Mouse (Mus musculus): ENCODE data around the gene Gm49340.
A peak's percentile ranks its signal among the peaks of the same experiment; 100 is the strongest.
"Not testable (repeated sequence)": the region's sequence is repeated elsewhere in the genome, so short reads cannot be mapped to it uniquely, and the experiment has no call there.

Gene Gm49340

GRCm38 (mm10) chr11:73329442-73329841 is at the start of gene Gm49340, which contains the start of the genes Aspa and Spata22:
TSS of gene Gm49340 (plus strand) at chr11:73329741.
TSS of gene Aspa (minus strand) at chr11:73329596.
TSS of gene Spata22 (plus strand) at chr11:73329741.
- DNase-seq = no peak

GRCm38 (mm10) chr11:73280710-73281109 is 48.8 kb upstream of the Gm49340 start:
- no peak for DNase-seq

- peak; percentile 79 for DNase-seq
These were observed 48.0 kb upstream of the Gm49340 start for GRCm38 (mm10) chr11:73281528-73282027.

DNA sequence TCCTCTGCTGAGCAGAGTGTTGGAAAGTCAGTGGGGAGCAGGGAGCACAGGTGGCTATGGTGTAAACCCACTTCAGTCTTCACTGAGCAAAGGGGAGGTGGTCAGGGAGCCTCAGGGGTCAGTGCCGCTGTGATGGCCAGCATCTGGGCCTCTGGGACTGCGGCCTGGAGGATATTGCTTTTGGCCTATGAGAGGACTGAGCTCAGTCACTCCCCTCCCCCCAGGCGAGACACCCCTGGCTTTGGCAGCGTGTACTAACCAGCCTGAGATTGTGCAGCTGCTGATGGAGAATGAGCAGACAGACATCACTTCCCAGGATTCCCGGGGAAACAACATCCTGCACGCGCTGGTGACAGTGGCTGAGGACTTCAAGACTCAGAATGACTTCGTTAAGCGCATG is 46.2 kb upstream of the Gm49340 start:
- DNase-seq = no peak

GRCm38 (mm10) chr11:73283926-73284325 is 45.6 kb upstream of the Gm49340 start:
- no peak for DNase-seq

GRCm38 (mm10) chr11:73284351-73284750 is 45.2 kb upstream of the Gm49340 start:
- no peak for DNase-seq

- no peak for DNase-seq
These were observed 39.9 kb upstream of the Gm49340 start for GRCm38 (mm10) chr11:73289621-73290020.

DNA sequence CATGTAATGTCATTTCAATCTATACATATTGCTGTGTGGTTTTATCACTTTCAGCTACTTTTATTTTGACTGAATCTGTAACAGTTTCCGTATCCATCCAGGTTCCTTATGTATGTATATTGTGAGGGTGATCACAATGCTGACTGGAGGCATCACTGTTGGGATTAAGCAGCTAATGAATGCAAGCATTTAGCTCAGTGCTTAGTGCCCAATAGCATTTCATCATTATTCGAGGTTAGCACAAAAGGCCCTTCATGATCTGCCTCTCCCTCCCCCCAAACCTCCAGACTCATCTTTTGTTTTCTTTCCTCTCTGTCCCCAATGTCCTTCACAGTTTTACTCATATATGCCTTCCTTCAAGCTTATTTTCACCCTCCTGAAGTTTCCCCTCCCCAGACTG is 26.4 kb upstream of the Gm49340 start:
- DNase-seq = no peak

DNA sequence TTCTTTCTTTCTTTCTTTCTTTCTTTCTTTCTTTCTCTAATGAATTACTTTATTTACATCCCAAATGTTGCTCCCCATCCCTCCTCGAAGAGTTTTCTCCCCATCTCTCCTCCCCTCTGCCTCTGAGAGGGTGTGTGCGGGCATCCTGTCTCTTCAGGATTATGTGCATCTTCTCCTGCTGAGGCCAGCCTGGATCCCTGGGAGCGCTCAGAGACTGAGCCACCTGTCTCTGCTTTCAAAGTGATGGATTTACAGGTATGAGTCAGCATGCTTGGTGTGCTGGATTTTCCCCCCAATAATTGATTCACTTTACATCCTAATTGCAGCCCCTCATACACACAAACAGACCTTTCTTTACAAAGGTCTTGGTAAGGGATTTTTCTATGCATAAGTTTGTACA is 13.6 kb upstream of the Gm49340 start:
- no peak for DNase-seq

GRCm38 (mm10) chr11:73318581-73318980 is 11.0 kb upstream of the Gm49340 start:
- DNase-seq = not testable (repeated sequence)

DNA sequence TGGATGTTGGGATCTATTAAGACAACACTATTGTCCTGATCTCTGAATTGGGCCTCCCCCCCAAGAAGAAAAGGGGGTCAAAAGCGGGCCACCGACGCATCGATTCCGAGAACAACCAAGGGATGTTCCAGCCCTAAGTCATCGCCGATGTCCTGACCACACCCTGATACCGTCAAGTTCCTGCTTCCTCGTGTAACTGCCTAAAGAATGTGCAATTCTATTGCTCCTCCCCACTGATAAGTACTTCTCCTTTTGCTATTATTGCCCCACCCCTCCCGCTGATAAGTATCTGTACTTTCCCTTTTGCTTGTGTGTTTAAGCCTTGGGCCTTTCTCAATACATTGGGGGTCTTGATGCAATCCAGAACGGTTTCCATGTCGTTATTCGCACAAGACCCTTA is 8.5 kb upstream of the Gm49340 start:
- not testable (repeated sequence) for DNase-seq

GRCm38 (mm10) chr11:73323906-73324830 is 5.4 kb upstream of the Gm49340 start:
- no peak for DNase-seq

GRCm38 (mm10) chr11:73326485-73326886 is 3.1 kb upstream of the Gm49340 start:
- DNase-seq = no peak

DNA sequence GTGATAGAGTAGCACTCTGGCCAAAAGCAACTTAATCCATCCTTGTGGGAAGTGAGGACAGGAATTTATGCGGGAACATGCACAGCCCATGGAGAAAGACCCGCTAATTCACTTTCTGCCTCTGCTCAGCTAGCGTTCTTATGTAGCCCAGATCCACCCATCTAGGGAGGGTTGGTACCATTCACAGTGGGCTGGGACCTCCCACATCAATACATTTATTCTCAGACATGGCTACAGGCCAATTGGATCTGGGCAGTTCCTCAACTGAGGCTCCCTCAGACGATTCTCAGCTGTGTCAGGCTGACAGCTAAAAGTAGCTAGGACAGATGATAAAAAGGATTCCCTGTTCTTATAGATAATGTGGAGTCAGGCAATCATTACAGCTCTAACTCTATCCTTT is 2.2 kb upstream of the Gm49340 start:
- DNase-seq = no peak

DNA sequence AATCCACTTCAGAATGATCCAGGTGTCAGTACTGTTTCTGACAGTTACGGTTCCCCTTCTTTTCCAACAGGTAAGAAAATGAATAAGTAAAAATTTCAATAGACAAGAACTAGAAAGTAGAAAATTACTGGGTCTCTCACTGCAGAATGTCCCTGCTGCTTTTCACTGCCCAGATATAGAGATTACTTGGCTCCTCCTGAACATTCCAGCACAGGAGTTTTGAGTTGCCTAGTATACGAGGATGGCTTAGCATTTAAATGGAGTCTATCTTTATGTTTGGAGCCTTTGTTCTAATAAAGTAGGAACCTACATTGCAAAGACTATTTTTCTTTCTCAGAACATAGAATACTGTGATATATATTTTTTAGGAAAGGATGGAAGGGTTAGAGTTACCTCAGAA is 3.8 kb downstream of the Gm49340 start:
- no peak for DNase-seq

- DNase-seq = no peak
These were observed 7.4 kb downstream of the Gm49340 start for GRCm38 (mm10) chr11:73336919-73337318.

DNA sequence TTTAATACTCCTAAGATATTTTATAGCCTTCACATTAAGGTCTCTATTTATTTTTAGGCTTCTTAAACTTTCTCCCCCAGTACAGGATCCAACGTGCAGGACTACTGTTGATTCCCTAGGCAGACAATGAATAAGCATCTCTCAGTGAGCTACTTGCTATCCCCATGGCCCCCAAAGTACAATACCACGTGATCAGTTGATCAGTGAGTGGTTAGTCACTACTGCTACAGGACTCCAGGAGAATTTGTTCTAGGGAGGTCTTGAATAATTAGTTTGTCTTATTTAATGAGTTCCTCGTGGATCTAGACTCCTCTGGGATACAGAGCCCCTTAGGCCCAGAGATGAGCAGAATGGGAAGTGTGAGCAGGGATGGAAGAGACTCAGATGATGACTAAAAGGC is 20.9 kb downstream of the Gm49340 start, which contains the start of gene Olfr20:
Gene Olfr20, plus strand, starts transcription at position 301 of the 400 bp plus-strand sequence.
- no peak for DNase-seq

DNA sequence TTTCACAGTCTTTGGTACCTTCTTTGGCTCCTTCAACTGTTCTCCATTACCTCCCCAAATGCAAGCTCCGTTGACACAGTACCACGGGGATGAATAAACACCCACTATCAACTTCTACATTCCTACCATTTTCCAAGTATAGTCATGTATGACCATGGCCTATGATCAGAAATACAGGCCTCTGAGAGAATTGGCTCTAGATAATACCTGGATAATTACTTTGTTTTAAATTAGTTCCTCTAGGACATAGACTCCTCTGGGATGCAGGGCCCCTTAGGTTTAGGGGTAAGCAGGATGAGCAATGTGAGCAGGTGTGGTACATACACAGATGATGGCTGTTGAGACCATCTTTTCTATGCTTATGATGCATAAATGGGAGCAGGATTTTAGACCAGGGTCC is 41.4 kb downstream of the Gm49340 start, which contains the start of gene Olfr376:
Gene Olfr376, plus strand, starts transcription at position 301 of the 400 bp plus-strand sequence.
- no peak for DNase-seq

DNA sequence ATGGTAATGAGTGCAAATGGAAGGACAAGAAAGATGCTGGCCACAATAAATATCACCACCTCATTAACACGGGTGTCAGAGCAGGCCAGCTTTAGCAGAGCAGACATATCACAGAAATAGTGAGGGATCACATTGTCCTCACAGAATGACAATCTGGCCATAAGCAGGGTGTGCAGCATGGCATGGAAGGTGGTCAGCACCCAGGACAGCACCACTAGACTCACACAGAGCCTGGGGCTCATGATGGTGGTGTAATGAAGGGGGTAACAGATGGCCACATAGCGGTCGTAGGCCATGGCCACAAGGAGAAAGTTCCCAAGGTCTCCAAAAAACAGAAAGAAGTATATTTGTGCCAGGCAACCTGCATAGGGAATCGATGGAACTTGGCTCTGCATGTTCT is 65.8 kb downstream of the Gm49340 start:
- DNase-seq = no peak

GRCm38 (mm10) chr11:73399514-73399913 is 70.0 kb downstream of the Gm49340 start, which contains the start of gene Olfr1:
TSS of gene Olfr1 (minus strand) at chr11:73399614.
- no peak for DNase-seq

All from right cerebral cortex, postnatal 25 days (tissue).